Mouse (Mus musculus): ENCODE results near the gene Pet117.

- TF ChIP-seq CTCF (IDR thresholded peaks at IDR 0.05) (no peak), EP300 (IDR thresholded peaks at IDR 0.05) (no peak)
Observed at GRCm38 (mm10) chr2:144381741-144382140, 12.9 kb downstream of the Pet117 start.
